Mouse (Mus musculus) T-helper 17 cell (primary cell): ENCODE measurements at regions not wholly inside any gene's neighbourhood (a gene's known extent, or its start where the extent isn't known, plus 50 kb on each side); places are given as distances from the start of the nearest gene placed in this dataset.

ENCODE experiments used
- in situ Hi-C, 2 experiments: fragments of 300-600 bp; cut with MboI, MseI; formaldehyde crosslinking; loops; 1 replicate in 1 of 2; 2 replicates in 1 of 2; pipeline ENCODE4 v1.15.1; 2025; ENCODE audit warnings: high pct_unique_total_duplicates in 2 of 2

GRCm38 (mm10) chr9:49873550-49873949 lies 74.8 kb upstream of the Ncam1 start:
- in situ Hi-C loops, result no loop called here

GRCm38 (mm10) chr9:49851522-49851921 lies 52.8 kb upstream of the Ncam1 start:
- in situ Hi-C loops, result no loop called here

- in situ Hi-C loops, result loop anchor here in 1 of 2 experiments (10.0 kb wide), 1 partner anchor 315 kb away; no protein-coding TSS in a partner anchor
Measured at GRCm38 (mm10) chr9:49849442-49849841, 50.7 kb upstream of the Ncam1 start.

GRCm38 (mm10) chr9:49848943-49849342 lies 50.2 kb upstream of the Ncam1 start:
- in situ Hi-C loops, result loop anchor here in 1 of 2 experiments (10.0 kb wide), 1 partner anchor 314 kb away; no protein-coding TSS in a partner anchor
